Mouse (Mus musculus) midbrain, embryonic 14.5 days (tissue): ENCODE measurements around the gene Arhgef28. TPM values are rescaled to one million over a fixed set of nuclear protein-coding genes. Genes with fewer than 3 reads are reported as not detected.

Experiments
- ATAC-seq: fragments of 200-750 bp; cut with Nextera tagmentation; 2 replicates; pipeline ENCODE4 v1.8.0; 2017; ENCODE audit warnings: moderate number of reproducible peaks, moderate library complexity; ENCODE audit not compliant: low FRiP score, low TSS enrichment
- DNase-seq: peaks from one replicate; pipeline ENCODE4 v3.0.0-alpha.2; 2015
- H3K27ac ChIP-seq: fragments of 300-500 bp; sonication (generic); replicated peaks from 2 replicates; pipeline ENCODE4 v1.5.1; 2014; ENCODE audit warnings: mild to moderate bottlenecking, low read depth, low read length, moderate library complexity
- H3K27me3 ChIP-seq: fragments of 300-500 bp; sonication (generic); 2 replicates; pipeline ENCODE4 v1.6.1; 2014; ENCODE audit warnings: low read length, control low read depth, mixed read lengths; ENCODE audit not compliant: control insufficient read depth, insufficient read depth
- H3K36me3 ChIP-seq: fragments of 300-500 bp; sonication (generic); 2 replicates; pipeline ENCODE4 v1.6.1; 2014; ENCODE audit warnings: low read length, control low read depth; ENCODE audit not compliant: control insufficient read depth, insufficient read depth
- H3K4me1 ChIP-seq: fragments of 300-500 bp; sonication (generic); 2 replicates; pipeline ENCODE4 v1.6.1; 2014; ENCODE audit warnings: mild to moderate bottlenecking, antibody characterized with exemption, low read length, control low read depth; ENCODE audit not compliant: control insufficient read depth, insufficient read depth
- H3K4me2 ChIP-seq: fragments of 300-500 bp; sonication (generic); 2 replicates; pipeline ENCODE4 v1.6.1; 2014; ENCODE audit warnings: mild to moderate bottlenecking, low read length, moderate library complexity
- H3K4me3 ChIP-seq: fragments of 300-500 bp; sonication (generic); replicated peaks from 2 replicates; pipeline ENCODE4 v1.5.1; 2014; ENCODE audit warnings: low read depth, low read length
- H3K9ac ChIP-seq: fragments of 300-500 bp; sonication (generic); replicated peaks from 2 replicates; pipeline ENCODE4 v1.6.1; 2014; ENCODE audit warnings: mild to moderate bottlenecking, low read length, moderate library complexity
- H3K9me3 ChIP-seq: fragments of 300-500 bp; sonication (generic); 2 replicates; pipeline ENCODE4 v1.6.1; 2016; ENCODE audit warnings: low read length, control low read depth, mixed read lengths; ENCODE audit not compliant: control insufficient read depth
- WGBS: fragments of 180-500 bp; shearing (Covaris S2); extraction: QIAGEN DNeasy Blood & Tissue Kit; methylation state at CpG from one replicate; pipeline ENCODE4 v1.1.7; 2014; 5-methylcytosine and 5-hydroxymethylcytosine counted together
- polyA plus RNA-seq: library from polyadenylated mRNA; unstranded; fragments of >200 nt; fragmentation: Nextera tagmentation; extraction: Ambion mirVana; gene quantifications from 2 replicates; pipeline ENCODE4 v1.2.1, GENCODE M21; 2014

Gene Arhgef28
- polyA plus RNA-seq, 1 experiment from 2014 or later, result 21.1 TPM

- no peaks in the 10 kb centered on the region for H3K27me3 ChIP-seq
- H3K4me3 ChIP-seq, result no peak overlapping the region
- no peak for DNase-seq
- H3K27ac ChIP-seq, result no peak overlapping the region
- no peak for ATAC-seq
- no peak overlapping the region for H3K4me2 ChIP-seq
- H3K4me1 ChIP-seq, result peaks cover 20% of the 10 kb centered on the region
- WGBS, result 38% methylated on average over 9 of the region's 9 CpGs
- H3K9me3 ChIP-seq, result no peaks in the 10 kb centered on the region
- no peak overlapping the region for H3K9ac ChIP-seq
- H3K36me3 ChIP-seq, result no peaks in the 10 kb centered on the region
These were observed 250.5 kb downstream of the Arhgef28 start for GRCm38 (mm10) chr13:97955759-97956158.

- DNase-seq (no peak), ATAC-seq (no peak)
- H3K4me3 ChIP-seq, result no peak overlapping the region
- no peaks in the 10 kb centered on the region for H3K36me3 ChIP-seq
- H3K27me3 ChIP-seq, result no peaks in the 10 kb centered on the region
- no peaks in the 10 kb centered on the region for H3K9me3 ChIP-seq
- peaks cover 20% of the 10 kb centered on the region for H3K4me1 ChIP-seq
- H3K27ac ChIP-seq, result no peak overlapping the region
- WGBS, result 41% methylated on average over 7 of the region's 7 CpGs
- H3K9ac ChIP-seq, result no peak overlapping the region
- no peak overlapping the region for H3K4me2 ChIP-seq
These were observed 251.2 kb downstream of the Arhgef28 start for GRCm38 (mm10) chr13:97954956-97955496.

GRCm38 (mm10) chr13:97954051-97954450 is 252.2 kb downstream of the Arhgef28 start:
- H3K9ac ChIP-seq, result no peak overlapping the region
- no peak for ATAC-seq
- H3K36me3 ChIP-seq, result no peaks in the 10 kb centered on the region
- no peak overlapping the region for H3K4me2 ChIP-seq
- H3K4me3 ChIP-seq, result no peak overlapping the region
- H3K27ac ChIP-seq, result 0 out of 2 replicates have a peak overlapping the region, but pooled peaks have one; percentile 5
- no peaks in the 10 kb centered on the region for H3K9me3 ChIP-seq
- H3K4me1 ChIP-seq, result peaks cover 11% of the 10 kb centered on the region
- H3K27me3 ChIP-seq, result no peaks in the 10 kb centered on the region
- peak; percentile 52 for DNase-seq
- 17% methylated on average over 5 of the region's 6 CpGs for WGBS

GRCm38 (mm10) chr13:97953526-97953925 is 252.7 kb downstream of the Arhgef28 start:
- Histone ChIP-seq H3K27me3 (no peaks in the 10 kb centered on the region), H3K4me1 (peaks cover 6% of the 10 kb centered on the region; the same call in 1 of the 2 replicates), H3K9ac (no peak overlapping the region), H3K36me3 (no peaks in the 10 kb centered on the region), H3K9me3 (no peaks in the 10 kb centered on the region), H3K27ac (no peak overlapping the region), H3K4me2 (no peak overlapping the region), H3K4me3 (no peak overlapping the region)
- DNase-seq (no peak), ATAC-seq (no peak)
- 79% methylated on average over 19 of the region's 19 CpGs for WGBS

- Histone ChIP-seq H3K4me2 (no peak overlapping the region), H3K9me3 (no peaks in the 10 kb centered on the region), H3K36me3 (no peaks in the 10 kb centered on the region), H3K4me1 (no peaks in the 10 kb centered on the region), H3K4me3 (no peak overlapping the region), H3K27me3 (no peaks in the 10 kb centered on the region), H3K27ac (no peak overlapping the region), H3K9ac (no peak overlapping the region)
- WGBS, result 72% methylated on average over 6 of the region's 6 CpGs
- DNase-seq, result no peak
- ATAC-seq, result no peak
These were observed 257.4 kb downstream of the Arhgef28 start for GRCm38 (mm10) chr13:97948856-97949255.

- H3K27me3 ChIP-seq, result no peaks in the 10 kb centered on the region
- H3K4me1 ChIP-seq, result no peaks in the 10 kb centered on the region
- no peaks in the 10 kb centered on the region for H3K36me3 ChIP-seq
- H3K9me3 ChIP-seq, result no peaks in the 10 kb centered on the region
- no peak overlapping the region for H3K4me3 ChIP-seq
- no peak overlapping the region for H3K27ac ChIP-seq
- H3K9ac ChIP-seq, result no peak overlapping the region
- DNase-seq, result no peak
- no peak overlapping the region for H3K4me2 ChIP-seq
- 74% methylated on average over 3 of the region's 3 CpGs for WGBS
- no peak for ATAC-seq
These were observed 258.6 kb downstream of the Arhgef28 start for GRCm38 (mm10) chr13:97947598-97947997.

GRCm38 (mm10) chr13:97946422-97946821 is 259.8 kb downstream of the Arhgef28 start:
- no peaks in the 10 kb centered on the region for H3K27me3 ChIP-seq

GRCm38 (mm10) chr13:97941909-97942680 is 264.1 kb downstream of the Arhgef28 start:
- Histone ChIP-seq H3K27me3 (no peaks in the 10 kb centered on the region), H3K27ac (no peak overlapping the region), H3K9ac (no peak overlapping the region), H3K9me3 (no peaks in the 10 kb centered on the region), H3K4me1 (peaks cover 8% of the 10 kb centered on the region; the same call in 1 of the 2 replicates), H3K4me3 (no peak overlapping the region), H3K36me3 (no peaks in the 10 kb centered on the region), H3K4me2 (no peak overlapping the region)
- WGBS, result 91% methylated on average over 13 of the region's 13 CpGs
- DNase-seq, result no peak
- no peak for ATAC-seq

More at GRCm38 (mm10) chr13:97946422-97946821, 259.8 kb downstream of the Arhgef28 start:
- Histone ChIP-seq H3K4me1 (no peaks in the 10 kb centered on the region), H3K9ac (no peak overlapping the region), H3K9me3 (no peaks in the 10 kb centered on the region), H3K27ac (no peak overlapping the region), H3K4me3 (no peak overlapping the region), H3K4me2 (no peak overlapping the region), H3K36me3 (no peaks in the 10 kb centered on the region)
- DNase-seq (no peak), ATAC-seq (no peak)
- 91% methylated on average over 7 of the region's 7 CpGs for WGBS

- H3K9me3 ChIP-seq, result no peaks in the 10 kb centered on the region
- ATAC-seq (no peak), DNase-seq (no peak)
- no peak overlapping the region for H3K27ac ChIP-seq
- no peaks in the 10 kb centered on the region for H3K36me3 ChIP-seq
- no peak overlapping the region for H3K4me2 ChIP-seq
- WGBS, result 83% methylated on average over 6 of the region's 6 CpGs
- no peak overlapping the region for H3K9ac ChIP-seq
- H3K27me3 ChIP-seq, result no peaks in the 10 kb centered on the region
- no peak overlapping the region for H3K4me3 ChIP-seq
- H3K4me1 ChIP-seq, result peaks cover 8% of the 10 kb centered on the region; the same call in 1 of the 2 replicates
These were observed 265.1 kb downstream of the Arhgef28 start for GRCm38 (mm10) chr13:97941099-97941498.
